Mouse (Mus musculus) adrenal gland, postnatal 25 days (tissue): ENCODE measurements at regions not wholly inside any gene's neighbourhood (a gene's known extent, or its start where the extent isn't known, plus 50 kb on each side); places are given as distances from the start of the nearest gene placed in this dataset.
A peak's percentile ranks its signal among the peaks of the same experiment; 100 is the strongest.

Source experiments
- DNase-seq: peaks from one replicate; pipeline ENCODE4 v3.0.0; 2021; ENCODE audit warnings: mixed read lengths

DNA sequence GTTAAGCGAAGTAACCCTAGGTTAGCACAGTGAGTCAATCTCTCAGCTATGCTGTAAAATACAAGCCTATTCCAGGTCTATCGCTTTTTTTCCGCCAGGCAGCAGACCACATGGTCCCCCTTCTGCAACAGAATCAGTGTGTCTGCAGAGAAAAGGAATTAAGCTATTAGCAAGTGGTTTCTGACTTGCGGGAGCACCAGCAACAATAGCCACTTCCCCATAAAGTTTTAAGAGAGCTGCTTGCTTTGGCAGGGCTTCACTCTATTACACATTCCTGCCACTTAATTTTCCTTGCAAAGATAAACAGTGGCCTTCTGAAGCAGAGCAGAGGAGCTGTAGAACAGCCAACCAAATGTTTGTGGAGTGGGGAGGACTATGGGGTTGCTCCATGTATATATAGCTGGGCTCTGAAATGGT is 59.8 kb upstream of the Osmr start:
- no peak for DNase-seq

DNA sequence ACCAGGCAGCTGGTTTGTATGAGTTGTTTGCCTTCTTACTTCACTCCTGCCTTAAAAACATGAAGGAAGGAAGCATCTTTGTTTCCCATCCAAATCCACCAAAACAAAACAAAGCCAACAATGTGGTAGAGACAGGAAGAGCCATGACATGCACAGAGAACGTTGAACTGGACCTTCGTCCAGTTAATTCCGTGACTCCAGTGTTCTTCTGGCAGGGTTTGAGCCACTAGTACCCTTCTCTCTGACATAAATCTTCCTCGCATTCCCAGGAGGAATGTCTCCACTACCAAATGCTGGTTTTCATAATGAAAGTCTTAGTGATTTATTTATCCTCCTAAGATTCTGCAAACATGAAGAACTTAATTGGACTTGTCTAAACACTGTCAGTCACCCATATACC is 66.7 kb upstream of the Osmr start:
- no peak for DNase-seq

DNA sequence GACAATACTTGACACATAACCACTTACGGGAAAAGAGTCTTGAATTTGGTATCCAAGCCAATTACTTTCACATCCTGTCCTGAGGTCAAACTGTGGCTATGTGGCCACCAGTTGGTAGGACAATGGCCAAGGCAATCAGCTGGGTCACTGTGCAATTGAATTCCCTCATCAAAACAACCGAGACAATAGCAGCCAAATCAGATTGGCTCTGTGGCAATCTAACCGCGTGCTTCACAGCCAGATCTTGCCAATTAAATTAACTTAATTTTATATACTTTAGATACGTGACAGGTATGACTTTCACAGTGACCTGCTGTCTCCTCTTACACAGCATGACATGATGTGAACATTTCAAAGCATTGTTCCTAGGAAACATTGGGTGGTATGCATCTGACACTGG is 74.5 kb upstream of the Osmr start:
- DNase-seq, result no peak

DNA sequence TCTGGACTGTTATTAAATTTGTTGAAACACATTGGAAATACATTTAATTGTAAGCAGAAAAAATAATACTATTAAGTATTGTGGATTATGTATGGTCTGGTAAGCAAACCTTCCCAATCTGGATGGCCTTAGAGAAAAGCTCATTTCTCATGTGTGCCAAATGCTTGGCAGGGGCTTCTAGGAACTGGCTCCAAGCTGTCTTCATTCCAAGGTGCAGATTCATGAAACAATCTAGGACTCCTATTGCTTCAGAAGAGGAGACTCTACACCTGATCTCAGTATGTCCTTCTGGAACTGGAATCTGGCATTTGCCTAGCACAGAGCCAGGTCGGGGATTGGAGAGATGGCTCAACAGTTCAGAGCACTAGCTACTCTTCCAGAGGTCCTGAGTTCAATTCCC is 74.9 kb upstream of the Osmr start:
- DNase-seq, result no peak

DNA sequence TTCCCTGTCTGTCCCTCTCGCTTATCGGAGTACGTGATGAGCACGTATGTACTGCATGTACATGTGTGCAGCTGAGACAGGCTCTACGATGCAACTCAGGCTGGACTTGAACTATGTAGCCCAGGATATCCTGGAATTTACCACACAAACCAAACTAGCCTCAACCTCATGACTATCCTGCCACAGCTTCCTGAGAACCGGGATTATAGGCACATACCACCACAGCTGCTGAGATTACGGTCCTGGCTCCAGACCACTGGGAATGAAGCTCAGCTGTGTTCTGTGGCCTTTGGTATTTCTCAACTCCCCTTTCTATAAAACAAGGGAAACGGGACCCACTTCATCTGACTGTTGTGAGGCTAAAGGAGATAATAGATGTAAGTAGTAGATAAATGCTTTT is 75.7 kb upstream of the Osmr start:
- no peak for DNase-seq

DNA sequence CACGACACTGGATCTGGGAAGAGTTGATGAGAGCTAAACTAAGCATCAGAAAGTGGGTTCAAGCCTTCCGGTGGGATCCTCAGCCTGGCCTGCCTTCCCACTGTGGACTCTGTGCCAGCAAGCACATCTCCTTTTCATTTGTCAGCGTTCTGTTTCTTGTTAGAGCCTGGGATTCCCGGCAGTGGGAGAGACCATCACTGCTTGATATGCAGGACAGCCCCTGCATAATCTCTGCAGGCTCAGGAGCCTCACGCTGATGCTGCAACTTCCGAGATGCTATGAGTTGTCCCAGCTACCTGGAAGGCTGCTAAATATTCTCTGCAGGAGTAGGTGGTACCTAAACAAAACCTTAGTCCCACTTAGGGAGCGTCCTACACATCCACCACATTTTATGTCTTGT is 78.8 kb upstream of the Osmr start:
- no peak for DNase-seq

DNA sequence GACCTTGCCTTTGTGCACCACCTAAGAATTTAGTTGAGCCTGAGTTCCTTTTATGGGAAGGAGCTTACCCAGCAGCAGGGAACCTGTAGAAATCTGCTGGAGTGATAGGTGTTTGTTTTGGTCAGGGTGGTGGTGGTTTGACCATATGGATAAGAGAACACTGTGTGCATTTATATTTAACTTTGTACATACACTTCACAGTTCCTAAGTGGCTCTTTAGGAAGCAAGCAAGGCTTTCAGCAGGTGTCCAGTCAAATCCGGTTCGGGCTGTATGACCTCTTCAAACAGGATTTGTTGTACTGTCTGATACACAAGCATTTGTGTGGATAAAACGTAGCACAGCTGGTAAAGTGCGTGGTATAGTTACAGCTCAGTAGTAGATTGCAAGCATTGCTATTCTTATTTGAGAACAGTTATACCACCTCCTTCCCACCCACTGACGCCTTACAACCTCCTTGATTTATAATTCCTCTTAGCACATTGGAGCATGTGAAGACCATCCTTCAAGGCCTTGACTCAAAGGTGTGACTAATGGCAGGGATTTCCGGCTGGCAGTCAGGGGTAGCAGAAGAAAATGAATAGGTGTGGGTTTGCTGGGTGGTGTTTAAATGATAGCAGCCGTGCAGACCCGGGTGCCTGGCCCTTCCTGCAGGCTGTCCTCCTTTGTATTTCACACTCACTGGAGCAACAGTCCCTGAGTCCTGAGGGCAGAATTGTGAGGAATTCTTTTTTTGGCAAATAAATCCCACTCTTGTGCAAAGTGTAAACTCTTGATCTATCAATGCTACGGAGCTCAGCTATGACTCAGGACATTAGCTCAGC is 79.4 kb upstream of the Osmr start:
- DNase-seq, result no peak

DNA sequence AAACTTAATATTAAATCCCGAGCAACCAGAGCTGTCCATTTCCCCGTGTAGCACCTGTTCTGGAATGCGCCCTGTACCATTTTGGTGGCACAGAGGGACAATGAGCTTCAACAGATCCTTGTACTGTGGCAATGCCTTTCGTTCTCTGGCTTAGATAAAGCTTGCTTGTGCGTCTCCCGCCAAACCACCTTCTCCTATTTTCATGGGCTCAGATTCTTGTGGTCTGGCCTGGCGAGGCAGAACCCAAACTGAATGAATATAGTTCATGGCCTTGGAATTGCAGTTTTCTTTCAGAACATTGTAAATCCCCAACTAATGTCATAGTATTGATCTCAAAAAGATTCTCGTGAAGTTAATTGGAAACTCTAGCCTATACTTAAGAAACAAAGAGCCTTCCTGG is 85.1 kb upstream of the Osmr start:
- DNase-seq, result no peak

DNA sequence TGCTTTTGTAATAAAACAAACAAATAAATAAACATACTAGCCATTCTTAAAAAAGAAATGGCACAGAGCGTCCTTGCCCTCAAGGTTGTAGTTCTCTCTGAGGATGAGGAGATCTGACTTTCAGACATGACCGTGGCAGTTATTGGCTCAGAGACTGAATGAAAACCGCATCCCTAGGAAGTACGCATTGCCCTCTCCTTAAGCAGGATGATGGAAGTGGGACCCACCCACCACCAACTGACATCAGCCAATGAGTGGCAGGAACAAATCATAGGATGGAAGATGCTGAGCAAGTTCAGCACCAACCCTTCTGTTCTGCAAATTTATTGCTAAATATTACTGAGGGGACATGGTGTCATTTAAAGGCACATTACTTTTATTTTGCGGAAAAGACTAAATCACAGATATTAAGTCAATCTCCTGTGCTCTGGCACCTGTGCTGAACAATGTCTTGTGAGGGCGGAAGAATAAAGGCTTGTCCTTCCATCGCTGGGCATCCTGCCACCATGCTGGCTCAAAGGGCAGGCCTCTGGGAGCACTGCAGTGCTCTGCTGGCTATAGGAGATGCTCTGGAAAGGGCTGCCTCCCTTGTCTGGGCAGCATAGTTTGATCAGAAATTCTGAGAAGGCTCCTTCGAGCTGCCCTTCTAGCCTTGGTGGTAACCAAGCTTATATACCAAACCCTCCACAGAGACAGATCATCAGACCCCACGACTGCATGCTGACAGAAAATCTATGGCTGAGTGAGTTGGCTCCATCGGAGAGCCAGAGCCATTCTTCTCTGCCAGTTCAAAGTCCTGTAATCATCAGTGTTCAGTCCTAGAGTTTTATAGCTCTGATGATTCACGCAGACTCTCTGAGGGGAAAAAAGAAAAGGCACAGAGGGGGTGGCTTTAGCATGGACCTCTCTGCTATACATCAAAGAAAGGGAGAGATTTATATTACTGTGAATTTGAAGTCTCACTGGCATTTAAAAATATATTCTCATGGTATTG is 86.3 kb upstream of the Osmr start:
- DNase-seq, result peak; percentile 44

DNA sequence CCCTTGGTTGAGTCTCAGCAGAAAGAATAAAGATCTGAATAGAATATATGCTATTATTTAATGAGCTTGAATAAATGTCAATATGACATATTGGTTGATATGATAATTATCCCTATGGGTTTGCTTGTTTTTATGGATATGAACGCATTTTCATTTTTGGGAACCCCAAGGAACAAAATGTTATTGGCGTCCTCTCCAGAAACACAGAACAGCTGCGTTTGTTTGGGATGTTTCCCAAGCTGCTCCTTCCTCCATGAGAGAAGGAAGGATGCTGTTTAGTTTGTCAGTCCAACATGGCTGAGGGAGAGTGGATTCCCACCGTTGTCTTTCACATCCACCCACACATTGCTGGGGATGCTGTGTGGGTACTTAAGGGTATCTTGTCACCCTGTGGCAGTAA is 89.9 kb upstream of the Osmr start:
- DNase-seq, result no peak

DNA sequence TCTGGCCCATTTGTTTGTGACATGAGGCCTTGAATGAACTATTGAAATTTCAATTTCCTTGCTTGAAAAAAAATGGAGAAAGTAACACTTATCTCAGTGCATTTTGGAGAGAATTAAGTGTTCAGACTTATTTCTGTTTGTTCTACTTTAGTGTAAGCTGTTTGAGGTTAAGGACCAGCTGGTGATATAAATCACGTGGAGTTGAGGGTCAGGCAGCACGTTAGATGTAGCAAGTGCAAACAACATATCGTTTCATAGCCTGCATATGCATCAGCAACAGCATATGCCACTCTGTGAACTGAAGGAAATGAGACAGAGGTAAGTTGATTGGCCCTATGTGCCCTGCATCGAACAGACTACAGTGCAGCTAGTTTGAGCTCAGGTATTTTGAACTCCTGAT is 90.7 kb upstream of the Osmr start:
- DNase-seq, result no peak

DNA sequence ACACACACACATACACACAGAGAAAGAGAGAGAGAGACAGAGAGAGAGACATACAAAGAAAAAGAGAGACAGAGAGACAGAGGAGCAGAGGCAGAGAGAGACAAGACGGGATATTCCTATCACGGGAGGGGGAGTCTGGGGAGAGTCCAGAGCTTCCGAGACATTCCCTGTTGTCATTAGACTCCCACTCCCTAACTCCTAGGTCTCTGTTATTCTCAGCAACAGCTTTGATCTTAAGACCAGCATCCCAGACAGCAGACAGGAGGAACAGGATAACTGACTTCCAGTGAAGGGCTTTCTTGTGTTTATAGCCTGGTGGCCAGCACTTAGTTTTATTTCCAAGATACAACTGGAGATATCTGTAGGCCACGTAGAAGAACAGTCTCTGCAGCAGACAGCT is 99.6 kb upstream of the Osmr start:
- DNase-seq, result no peak

DNA sequence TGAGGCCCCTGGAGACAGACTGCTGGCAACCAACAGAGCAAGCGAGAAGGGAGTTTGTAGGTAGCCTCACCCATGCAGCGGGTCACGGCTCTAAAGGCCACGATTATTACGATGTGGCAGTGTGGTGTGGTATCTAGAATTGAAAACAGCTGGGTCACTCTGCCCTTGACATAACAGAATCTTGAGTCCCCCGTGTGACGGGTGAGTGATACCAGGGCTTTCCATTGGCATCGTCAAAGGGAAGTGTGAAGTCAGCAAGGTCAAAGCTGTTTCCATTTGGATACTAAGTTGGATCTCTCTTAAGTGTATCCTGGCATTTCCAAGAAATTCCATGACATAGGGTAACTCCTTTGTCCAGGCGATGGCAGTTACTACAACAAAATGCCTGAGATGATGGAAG is 106.7 kb upstream of the Osmr start:
- DNase-seq, result no peak

DNA sequence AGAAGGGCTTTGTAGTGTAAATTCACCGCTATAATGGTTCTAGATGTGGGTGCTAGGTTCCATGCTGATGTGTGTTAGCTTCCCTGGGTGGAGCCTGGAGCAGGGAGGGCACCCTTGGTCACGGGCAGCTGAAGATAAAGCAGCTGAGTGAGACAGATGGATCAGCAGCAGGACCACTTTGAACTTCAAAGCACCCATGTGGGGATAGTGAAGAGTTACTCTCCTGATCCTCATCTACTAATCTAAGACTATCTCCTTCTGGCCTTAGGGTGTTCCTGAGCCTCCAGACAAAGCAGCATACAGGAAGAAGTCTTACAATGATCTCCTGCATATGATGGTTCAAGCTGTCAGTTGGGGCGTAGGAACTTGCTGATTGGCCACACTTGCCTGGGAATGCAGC is 107.1 kb upstream of the Lifr start:
- DNase-seq, result no peak

DNA sequence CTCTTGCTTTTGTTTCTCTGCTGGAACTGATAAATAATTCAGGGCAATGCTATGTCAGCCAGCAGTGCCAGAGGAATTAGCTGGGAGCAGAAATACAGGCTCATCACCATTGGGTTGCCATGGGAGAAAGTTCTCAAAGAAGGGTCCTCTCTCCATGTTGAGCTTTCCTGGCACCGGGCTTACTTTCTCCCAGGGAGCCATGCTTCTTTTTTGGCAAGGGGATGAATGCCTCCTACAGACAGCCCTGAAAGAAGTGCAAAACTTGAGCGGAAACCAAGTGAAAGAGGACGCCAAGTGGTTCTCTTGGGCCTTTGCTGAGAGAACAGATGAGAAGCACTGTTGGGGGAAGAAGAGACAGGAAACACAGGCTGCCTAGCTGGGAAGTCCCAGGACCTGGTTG is 102.2 kb upstream of the Lifr start:
- DNase-seq, result no peak

DNA sequence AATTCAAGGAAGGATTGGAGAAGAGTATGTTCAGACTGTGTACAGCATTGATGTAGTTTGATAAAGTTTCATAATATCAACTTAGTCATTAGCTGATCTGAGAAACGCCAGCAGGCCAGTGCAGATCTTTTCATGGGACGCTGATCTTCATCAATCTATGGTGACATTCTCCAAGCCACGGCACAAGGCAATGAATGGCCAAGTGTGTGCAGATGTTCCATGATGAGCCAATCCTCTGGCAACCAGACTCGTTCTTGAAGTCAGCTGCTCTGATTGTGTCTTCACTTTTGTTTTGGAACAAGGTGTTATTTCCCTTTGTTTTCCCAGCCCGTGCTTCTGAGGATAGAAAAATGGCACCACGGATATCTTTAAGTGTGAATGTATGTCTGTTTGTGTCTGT is 101.3 kb upstream of the Lifr start:
- DNase-seq, result no peak

DNA sequence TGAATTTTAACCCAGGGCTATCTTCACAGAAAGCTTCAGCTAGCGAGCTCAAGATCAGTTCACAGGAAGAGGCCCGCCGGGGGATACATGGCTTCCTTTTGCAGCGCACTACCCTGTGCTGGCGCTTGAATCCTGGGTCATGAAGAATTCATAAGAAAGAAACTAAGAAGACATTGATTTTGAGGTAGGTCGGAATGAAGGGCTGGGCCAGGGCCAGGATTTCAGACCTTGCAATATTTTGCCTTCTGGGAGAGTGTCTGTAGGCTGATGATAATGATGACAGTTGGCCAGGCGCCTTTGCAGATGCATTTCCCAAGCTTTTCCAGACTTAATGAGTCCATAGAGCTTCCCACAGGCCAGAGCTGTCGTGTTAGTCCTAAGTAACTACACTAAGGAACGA is 97.2 kb upstream of the Lifr start:
- no peak for DNase-seq

DNA sequence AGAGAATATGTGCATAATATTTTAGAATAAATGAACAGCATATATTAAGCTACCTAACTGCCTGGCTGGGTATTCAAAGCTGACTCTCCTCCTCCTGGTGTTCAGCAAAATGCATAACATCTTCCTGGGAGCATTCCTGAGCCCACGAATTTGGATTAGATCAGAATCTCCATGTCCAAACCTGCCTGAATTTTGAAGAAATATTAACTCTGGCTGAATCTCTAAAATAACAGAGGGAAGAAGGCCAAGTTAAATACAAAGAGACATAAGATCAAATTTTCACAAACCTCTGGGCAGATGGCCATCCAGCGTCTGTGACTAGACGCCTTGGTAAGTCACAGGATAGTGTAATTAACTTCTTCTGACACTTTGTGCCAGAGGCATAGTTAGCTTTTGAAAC is 95.2 kb upstream of the Lifr start:
- DNase-seq, result no peak

DNA sequence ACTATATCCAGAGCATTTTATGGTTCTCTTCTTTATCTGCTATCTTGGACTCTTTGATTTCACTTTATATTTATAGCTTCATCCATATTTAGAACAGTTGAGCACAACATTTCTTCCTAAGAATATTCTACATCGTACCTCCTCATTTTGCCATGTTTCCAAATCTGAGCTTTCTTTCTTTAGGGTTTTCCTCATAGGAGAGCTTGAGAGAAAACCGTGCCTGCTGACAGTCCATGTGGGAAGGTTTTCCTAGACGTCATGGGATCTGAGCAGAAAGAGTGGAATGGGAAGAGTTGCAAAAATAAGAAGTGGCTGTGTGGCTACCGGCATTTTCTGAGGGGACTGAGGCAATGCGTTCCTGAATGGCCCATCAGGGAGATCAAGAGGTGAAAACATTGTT is 92.5 kb upstream of the Lifr start:
- no peak for DNase-seq

DNA sequence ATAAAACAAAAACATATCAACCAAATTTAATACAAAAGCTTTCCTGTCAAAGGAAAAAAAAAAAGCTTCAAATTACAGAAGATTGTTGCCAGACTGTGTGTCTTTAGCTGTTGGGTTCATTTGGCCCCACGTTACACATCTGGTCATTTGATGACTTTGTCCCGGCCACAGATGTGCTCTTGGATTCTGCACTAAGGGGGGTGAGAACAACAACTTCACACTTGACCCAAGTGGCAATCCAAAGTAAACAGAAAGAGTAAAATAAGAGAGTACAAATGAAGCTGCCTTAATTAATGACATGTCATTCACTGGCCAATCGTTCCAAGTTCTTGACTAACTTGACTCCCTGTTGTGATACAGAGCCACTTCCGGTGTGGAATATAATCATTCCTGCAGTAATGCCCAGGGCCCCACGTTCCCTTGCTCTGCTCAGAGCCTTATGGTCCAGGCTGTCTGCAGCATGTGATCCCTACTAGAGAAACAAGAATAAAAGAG is 91.8 kb upstream of the Lifr start:
- no peak for DNase-seq

DNA sequence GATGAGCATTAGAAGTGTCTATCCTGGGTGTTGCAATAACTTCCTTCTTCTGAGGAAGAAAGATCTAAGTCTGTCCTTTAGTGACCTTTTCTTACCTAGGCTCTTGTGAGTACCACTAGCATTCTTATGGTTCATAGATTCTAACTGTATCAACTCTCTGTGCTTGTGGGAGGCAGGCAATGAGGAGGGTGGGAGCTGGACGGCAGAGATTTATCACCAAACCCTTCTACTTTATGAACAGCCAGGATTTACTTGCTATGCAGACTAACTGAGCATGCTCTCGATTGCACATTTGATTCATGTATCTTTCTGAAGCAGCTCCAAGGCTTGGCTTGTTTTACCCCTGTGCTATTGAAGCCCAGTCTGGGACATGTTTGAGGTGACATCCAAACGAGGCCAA is 90.7 kb upstream of the Lifr start:
- DNase-seq, result no peak

DNA sequence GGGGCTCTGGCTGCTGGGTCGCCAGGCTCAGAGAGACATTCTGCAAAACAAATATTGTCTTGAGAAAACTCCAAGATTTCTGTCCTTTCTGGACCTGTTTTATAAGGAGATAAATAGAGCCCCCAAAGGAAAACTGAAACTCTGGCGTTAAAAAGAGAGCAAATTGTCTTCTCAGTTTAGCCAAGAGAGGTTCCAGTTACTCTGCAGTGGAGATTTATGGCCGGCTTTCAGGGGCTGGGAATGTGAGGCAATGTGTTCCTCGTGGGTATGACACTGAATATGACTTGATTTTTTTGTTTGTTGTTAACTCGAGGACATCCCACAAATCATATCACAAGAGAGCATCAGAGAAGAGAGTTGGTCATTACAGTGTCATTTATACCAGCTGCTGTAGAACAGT is 88.2 kb upstream of the Lifr start:
- DNase-seq, result no peak

DNA sequence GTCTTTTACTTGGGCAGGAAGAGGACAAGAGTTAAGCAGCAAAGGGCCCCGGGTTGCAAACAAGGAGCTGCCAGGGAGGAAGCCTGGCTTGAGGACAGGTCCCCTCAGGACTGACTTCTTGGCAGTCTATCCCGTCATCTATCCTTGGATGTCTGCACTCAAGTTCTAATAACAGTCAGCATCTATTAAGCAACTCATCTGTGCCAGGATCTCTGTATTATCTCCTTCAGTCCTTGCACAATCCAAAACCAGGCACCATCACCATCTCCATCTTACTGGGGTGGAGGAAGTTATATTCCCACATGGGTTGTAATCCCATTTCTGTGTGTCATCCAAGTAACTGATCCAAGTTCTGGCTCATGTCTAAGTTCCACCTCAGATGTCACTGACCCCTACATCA is 87.1 kb upstream of the Lifr start:
- DNase-seq, result no peak

DNA sequence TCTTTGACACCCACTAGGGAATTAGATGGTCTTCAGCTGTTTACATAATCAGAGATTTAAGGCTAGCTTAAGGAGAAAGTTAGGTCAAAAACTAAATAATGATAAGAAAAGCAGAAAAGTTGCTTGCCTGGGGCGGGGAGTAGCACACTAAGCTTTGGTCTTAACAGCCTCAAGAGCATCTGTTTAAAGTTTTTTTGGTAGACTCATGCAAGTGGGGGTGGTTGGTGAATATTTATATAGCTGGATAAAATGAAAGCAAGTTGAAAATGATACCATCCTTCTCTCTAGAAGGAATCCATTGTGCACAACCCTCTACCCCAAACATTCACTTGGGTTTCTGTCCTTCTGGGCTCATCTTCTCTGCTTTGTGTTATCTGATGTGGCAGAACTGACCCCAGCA is 85.3 kb upstream of the Lifr start:
- no peak for DNase-seq
